Mouse (Mus musculus) midbrain, embryonic 14.5 days (tissue): ENCODE results near the gene Adamts9. TPM values are rescaled to one million over a fixed set of nuclear protein-coding genes. Genes with fewer than 3 reads are reported as not detected.
A peak's percentile ranks its signal among the peaks of the same experiment; 100 is the strongest.

Experiments
- ATAC-seq: fragments of 200-750 bp; cut with Nextera tagmentation; 2 replicates; pipeline ENCODE4 v1.8.0; 2017; ENCODE audit warnings: moderate number of reproducible peaks, moderate library complexity; ENCODE audit not compliant: low FRiP score, low TSS enrichment
- DNase-seq: peaks from one replicate; pipeline ENCODE4 v3.0.0-alpha.2; 2015
- H3K27ac ChIP-seq: fragments of 300-500 bp; sonication (generic); replicated peaks from 2 replicates; pipeline ENCODE4 v1.5.1; 2014; ENCODE audit warnings: mild to moderate bottlenecking, low read depth, low read length, moderate library complexity
- H3K27me3 ChIP-seq: fragments of 300-500 bp; sonication (generic); 2 replicates; pipeline ENCODE4 v1.6.1; 2014; ENCODE audit warnings: low read length, control low read depth, mixed read lengths; ENCODE audit not compliant: control insufficient read depth, insufficient read depth
- H3K36me3 ChIP-seq: fragments of 300-500 bp; sonication (generic); 2 replicates; pipeline ENCODE4 v1.6.1; 2014; ENCODE audit warnings: low read length, control low read depth; ENCODE audit not compliant: control insufficient read depth, insufficient read depth
- H3K4me1 ChIP-seq: fragments of 300-500 bp; sonication (generic); 2 replicates; pipeline ENCODE4 v1.6.1; 2014; ENCODE audit warnings: mild to moderate bottlenecking, antibody characterized with exemption, low read length, control low read depth; ENCODE audit not compliant: control insufficient read depth, insufficient read depth
- H3K4me2 ChIP-seq: fragments of 300-500 bp; sonication (generic); 2 replicates; pipeline ENCODE4 v1.6.1; 2014; ENCODE audit warnings: mild to moderate bottlenecking, low read length, moderate library complexity
- H3K4me3 ChIP-seq: fragments of 300-500 bp; sonication (generic); replicated peaks from 2 replicates; pipeline ENCODE4 v1.5.1; 2014; ENCODE audit warnings: low read depth, low read length
- H3K9ac ChIP-seq: fragments of 300-500 bp; sonication (generic); replicated peaks from 2 replicates; pipeline ENCODE4 v1.6.1; 2014; ENCODE audit warnings: mild to moderate bottlenecking, low read length, moderate library complexity
- H3K9me3 ChIP-seq: fragments of 300-500 bp; sonication (generic); 2 replicates; pipeline ENCODE4 v1.6.1; 2016; ENCODE audit warnings: low read length, control low read depth, mixed read lengths; ENCODE audit not compliant: control insufficient read depth
- WGBS: fragments of 180-500 bp; shearing (Covaris S2); extraction: QIAGEN DNeasy Blood & Tissue Kit; methylation state at CpG from one replicate; pipeline ENCODE4 v1.1.7; 2014; 5-methylcytosine and 5-hydroxymethylcytosine counted together
- polyA plus RNA-seq: library from polyadenylated mRNA; unstranded; fragments of >200 nt; fragmentation: Nextera tagmentation; extraction: Ambion mirVana; gene quantifications from 2 replicates; pipeline ENCODE4 v1.2.1, GENCODE M21; 2014

The Adamts9 gene
- polyA plus RNA-seq, 1 experiment from 2014 or later, result 1.2 TPM

- Histone ChIP-seq H3K27me3 (no peaks in the 10 kb centered on the region), H3K9ac (no peak overlapping the region), H3K4me2 (no peak overlapping the region), H3K9me3 (no peaks in the 10 kb centered on the region), H3K36me3 (no peaks in the 10 kb centered on the region), H3K4me1 (no peaks in the 10 kb centered on the region), H3K27ac (no peak overlapping the region), H3K4me3 (no peak overlapping the region)
- no peak for DNase-seq
- no peak for ATAC-seq
- WGBS, result 13% methylated on average over 2 of the region's 2 CpGs
Observed at GRCm38 (mm10) chr6:92842000-92842399, 101.3 kb downstream of the Adamts9 start.

GRCm38 (mm10) chr6:92831106-92831505, 112.2 kb downstream of the Adamts9 start:
- no peak for DNase-seq
- no peaks in the 10 kb centered on the region for H3K27me3 ChIP-seq
- 80% methylated on average over 2 of the region's 2 CpGs for WGBS

GRCm38 (mm10) chr6:92829148-92829547, 114.1 kb downstream of the Adamts9 start:
- Histone ChIP-seq H3K4me2 (no peak overlapping the region), H3K27me3 (no peaks in the 10 kb centered on the region), H3K9ac (no peak overlapping the region), H3K9me3 (no peaks in the 10 kb centered on the region), H3K36me3 (no peaks in the 10 kb centered on the region), H3K4me3 (no peak overlapping the region), H3K4me1 (no peaks in the 10 kb centered on the region), H3K27ac (no peak overlapping the region)
- ATAC-seq (no peak), DNase-seq (no peak)
- WGBS, result 89% methylated on average over 2 of the region's 2 CpGs

More at GRCm38 (mm10) chr6:92831106-92831505, 112.2 kb downstream of the Adamts9 start:
- no peaks in the 10 kb centered on the region for H3K36me3 ChIP-seq
- no peak for ATAC-seq
- no peaks in the 10 kb centered on the region for H3K9me3 ChIP-seq
- H3K4me3 ChIP-seq, result no peak overlapping the region
- no peak overlapping the region for H3K27ac ChIP-seq
- H3K9ac ChIP-seq, result no peak overlapping the region
- no peaks in the 10 kb centered on the region for H3K4me1 ChIP-seq
- H3K4me2 ChIP-seq, result no peak overlapping the region

GRCm38 (mm10) chr6:92827360-92827759, 115.9 kb downstream of the Adamts9 start:
- Histone ChIP-seq H3K4me3 (no peak overlapping the region), H3K27ac (no peak overlapping the region), H3K9ac (no peak overlapping the region), H3K4me1 (no peaks in the 10 kb centered on the region), H3K36me3 (no peaks in the 10 kb centered on the region), H3K9me3 (no peaks in the 10 kb centered on the region), H3K4me2 (no peak overlapping the region), H3K27me3 (no peaks in the 10 kb centered on the region)
- DNase-seq, result no peak
- ATAC-seq, result no peak
- 51% methylated on average over 5 of the region's 5 CpGs for WGBS

GRCm38 (mm10) chr6:92826561-92826960, 116.7 kb downstream of the Adamts9 start:
- no peaks in the 10 kb centered on the region for H3K9me3 ChIP-seq
- no peak overlapping the region for H3K27ac ChIP-seq
- H3K9ac ChIP-seq, result no peak overlapping the region
- 85% methylated on average over 5 of the region's 5 CpGs for WGBS
- ATAC-seq (no peak), DNase-seq (no peak)
- H3K4me3 ChIP-seq, result no peak overlapping the region
- H3K27me3 ChIP-seq, result no peaks in the 10 kb centered on the region
- no peaks in the 10 kb centered on the region for H3K36me3 ChIP-seq
- H3K4me2 ChIP-seq, result no peak overlapping the region
- peaks cover 5% of the 10 kb centered on the region for H3K4me1 ChIP-seq

- no peak for ATAC-seq
- Histone ChIP-seq H3K4me1 (peaks cover 6% of the 10 kb centered on the region), H3K9me3 (no peaks in the 10 kb centered on the region), H3K27me3 (no peaks in the 10 kb centered on the region), H3K4me3 (no peak overlapping the region), H3K9ac (no peak overlapping the region), H3K4me2 (no peak overlapping the region), H3K36me3 (no peaks in the 10 kb centered on the region), H3K27ac (no peak overlapping the region)
- DNase-seq, result peak; percentile 37
- WGBS, result 41% methylated on average over 7 of the region's 7 CpGs
Observed at GRCm38 (mm10) chr6:92823991-92824390, 119.3 kb downstream of the Adamts9 start.

GRCm38 (mm10) chr6:92822006-92822405, 121.3 kb downstream of the Adamts9 start:
- Histone ChIP-seq H3K9ac (no peak overlapping the region), H3K4me1 (peaks cover 6% of the 10 kb centered on the region), H3K4me3 (no peak overlapping the region), H3K9me3 (no peaks in the 10 kb centered on the region), H3K27me3 (no peaks in the 10 kb centered on the region), H3K36me3 (no peaks in the 10 kb centered on the region), H3K27ac (no peak overlapping the region), H3K4me2 (no peak overlapping the region)
- DNase-seq (peak; percentile 15), ATAC-seq (no peak)
- WGBS, result 22% methylated on average over 6 of the region's 6 CpGs

- ATAC-seq (no peak), DNase-seq (no peak)
- no peak overlapping the region for H3K27ac ChIP-seq
- no peak overlapping the region for H3K9ac ChIP-seq
- H3K36me3 ChIP-seq, result no peaks in the 10 kb centered on the region
- H3K4me2 ChIP-seq, result no peak overlapping the region
- H3K27me3 ChIP-seq, result no peaks in the 10 kb centered on the region
- no peaks in the 10 kb centered on the region for H3K9me3 ChIP-seq
- 5% methylated on average over 5 of the region's 5 CpGs for WGBS
- peaks cover 6% of the 10 kb centered on the region for H3K4me1 ChIP-seq
- H3K4me3 ChIP-seq, result no peak overlapping the region
Observed at GRCm38 (mm10) chr6:92821606-92822005, 121.7 kb downstream of the Adamts9 start.

- Histone ChIP-seq H3K27me3 (0 out of 2 replicates have a peak, but pooled peaks cover 3% of the 10 kb centered on the region), H3K36me3 (no peaks in the 10 kb centered on the region), H3K4me3 (no peak overlapping the region), H3K4me1 (peaks cover 6% of the 10 kb centered on the region), H3K9ac (no peak overlapping the region), H3K27ac (no peak overlapping the region), H3K9me3 (no peaks in the 10 kb centered on the region), H3K4me2 (no peak overlapping the region)
- no peak for ATAC-seq
- WGBS, result 14% methylated on average over 8 of the region's 8 CpGs
- peak; percentile 15 for DNase-seq
Observed at GRCm38 (mm10) chr6:92817661-92818060, 125.6 kb downstream of the Adamts9 start.
